Mouse (Mus musculus) CH12F3 (cell line): ENCODE measurements at regions not wholly inside any gene's neighbourhood (a gene's known extent, or its start where the extent isn't known, plus 50 kb on each side); places are given as distances from the start of the nearest gene placed in this dataset.

Source experiments
- in situ Hi-C: fragments of 300-500 bp; cut with MboI; formaldehyde crosslinking; loops from 2 replicates; pipeline ENCODE4 v1.14.3; 2020; ENCODE audit warnings: low sequenced_read_pairs

- in situ Hi-C loops, result no loop called here
These were observed 76.9 kb upstream of the Ak4 start for GRCm38 (mm10) chr4:101342071-101342762.

GRCm38 (mm10) chr4:101340741-101341140 is 75.7 kb upstream of the Jak1 start:
- in situ Hi-C loops, result no loop called here

- in situ Hi-C loops, result no loop called here
These were observed 73.1 kb upstream of the Jak1 start for GRCm38 (mm10) chr4:101338211-101338610.

GRCm38 (mm10) chr4:101336811-101337210 is 71.7 kb upstream of the Jak1 start:
- in situ Hi-C loops, result no loop called here

- in situ Hi-C loops, result no loop called here
These were observed 71.3 kb upstream of the Jak1 start for GRCm38 (mm10) chr4:101336371-101336770.

GRCm38 (mm10) chr4:101333868-101334267 is 68.8 kb upstream of the Jak1 start:
- in situ Hi-C loops, result no loop called here

GRCm38 (mm10) chr4:101333036-101333435 is 68.0 kb upstream of the Jak1 start:
- in situ Hi-C loops, result no loop called here

GRCm38 (mm10) chr4:101331231-101331630 is 66.1 kb upstream of the Jak1 start:
- in situ Hi-C loops, result no loop called here

- in situ Hi-C loops, result loop anchor here (10.0 kb wide), 1 partner anchor 164 kb away; no protein-coding TSS in a partner anchor
These were observed 64.0 kb upstream of the Jak1 start for GRCm38 (mm10) chr4:101329060-101329459.

GRCm38 (mm10) chr4:101326067-101326466 is 61.0 kb upstream of the Jak1 start:
- in situ Hi-C loops, result loop anchor here (10.0 kb wide), 1 partner anchor 161 kb away; no protein-coding TSS in a partner anchor

- in situ Hi-C loops, result loop anchor here (10.0 kb wide), 1 partner anchor 157 kb away; no protein-coding TSS in a partner anchor
These were observed 56.6 kb upstream of the Jak1 start for GRCm38 (mm10) chr4:101321731-101322130.

- in situ Hi-C loops, result loop anchor here (10.0 kb wide), 1 partner anchor 156 kb away; no protein-coding TSS in a partner anchor
These were observed 55.5 kb upstream of the Jak1 start for GRCm38 (mm10) chr4:101320587-101320986.

GRCm38 (mm10) chr4:101319681-101320220 is 54.7 kb upstream of the Jak1 start:
- in situ Hi-C loops, result loop anchor here (10.0 kb wide), 1 partner anchor 155 kb away; no protein-coding TSS in a partner anchor

- in situ Hi-C loops, result no loop called here
These were observed 53.8 kb upstream of the Jak1 start for GRCm38 (mm10) chr4:101318836-101319235.

GRCm38 (mm10) chr4:101316061-101316460 is 51.0 kb upstream of the Jak1 start:
- in situ Hi-C loops, result no loop called here
